Mouse (Mus musculus): ENCODE measurements around the gene Ccdc160. TPM values are rescaled to one million over a fixed set of nuclear protein-coding genes. Genes with fewer than 3 reads are reported as not detected.

Ccdc160 gene
- polyA plus RNA-seq, 1 experiment from 2014 or later = 0.29 TPM

- TF ChIP-seq CTCF (IDR thresholded peaks at IDR 0.05; ENCODE audit: low read depth) (no peak), EP300 (IDR thresholded peaks at IDR 0.05; ENCODE audit: low read depth) (no peak)
- no peak overlapping the region for H3K4me2 ChIP-seq (ENCODE audit: low read depth, low read length)
- ATAC-seq (no peak), DNase-seq (no peak)
- H3K4me3 ChIP-seq (ENCODE audit: low read depth, low read length) = no peak overlapping the region
- 76% methylated on average over 5 of the region's 5 CpGs for WGBS (ENCODE audit: insufficient replicate concordance)
- H3K27ac ChIP-seq (ENCODE audit: low read depth) = no peak overlapping the region
- no peaks in the 10 kb centered on the region for H3K4me1 ChIP-seq (ENCODE audit: insufficient read depth)
- no peaks in the 10 kb centered on the region for H3K9me3 ChIP-seq (ENCODE audit: low read length)
- H3K27me3 ChIP-seq (ENCODE audit: insufficient read depth, low read length) = no peaks in the 10 kb centered on the region
- H3K9ac ChIP-seq (replicated peaks) = no peak overlapping the region
- no peaks in the 10 kb centered on the region for H3K36me3 ChIP-seq (replicated peaks; ENCODE audit: insufficient read depth, low read length)
These were observed 13.3 kb upstream of the Ccdc160 start for GRCm38 (mm10) chrX:52777671-52778070.

- no peak for DNase-seq
- whole genome bisulfite sequencing (ENCODE audit: insufficient replicate concordance) = 27% methylated on average over 5 of the region's 5 CpGs
- TF ChIP-seq CTCF (IDR thresholded peaks at IDR 0.05; ENCODE audit: low read depth) (no peak), EP300 (IDR thresholded peaks at IDR 0.05; ENCODE audit: low read depth) (no peak)
- Histone ChIP-seq H3K36me3 (replicated peaks; ENCODE audit: insufficient read depth, low read length) (no peaks in the 10 kb centered on the region), H3K9ac (replicated peaks) (no peak overlapping the region), H3K27ac (ENCODE audit: low read depth) (no peak overlapping the region), H3K4me2 (ENCODE audit: low read depth, low read length) (peak overlapping the region; percentile 4; the same call in 1 of the 2 replicates), H3K9me3 (ENCODE audit: low read length) (no peaks in the 10 kb centered on the region), H3K4me3 (ENCODE audit: low read depth, low read length) (peak overlapping the region; percentile 11; the same call in 1 of the 2 replicates), H3K27me3 (ENCODE audit: insufficient read depth, low read length) (no peaks in the 10 kb centered on the region), H3K4me1 (ENCODE audit: insufficient read depth) (no peaks in the 10 kb centered on the region)
- no peak for ATAC-seq
These were observed 7.1 kb upstream of the Ccdc160 start for GRCm38 (mm10) chrX:52783898-52784297.

GRCm38 (mm10) chrX:52791944-52792719 is 1.1 kb downstream of the Ccdc160 start:
- no peak for TF ChIP-seq CTCF (IDR thresholded peaks at IDR 0.05; ENCODE audit: low read depth)
- TF ChIP-seq EP300 (IDR thresholded peaks at IDR 0.05; ENCODE audit: low read depth) = no peak
- H3K4me3 ChIP-seq (ENCODE audit: low read depth, low read length) = no peak overlapping the region
- no peaks in the 10 kb centered on the region for H3K4me1 ChIP-seq (ENCODE audit: insufficient read depth)
- H3K4me2 ChIP-seq (ENCODE audit: low read depth, low read length) = no peak overlapping the region
- 37% methylated on average over 10 of the region's 10 CpGs for WGBS (ENCODE audit: insufficient replicate concordance)
- no peaks in the 10 kb centered on the region for H3K36me3 ChIP-seq (replicated peaks; ENCODE audit: insufficient read depth, low read length)
- DNase-seq (no peak), ATAC-seq (no peak)
- H3K27me3 ChIP-seq (ENCODE audit: insufficient read depth, low read length) = 0 out of 2 replicates have a peak, but pooled peaks cover 4% of the 10 kb centered on the region
- H3K9me3 ChIP-seq (ENCODE audit: low read length) = no peaks in the 10 kb centered on the region
- H3K9ac ChIP-seq (replicated peaks) = no peak overlapping the region
- H3K27ac ChIP-seq (ENCODE audit: low read depth) = no peak overlapping the region

- ATAC-seq (no peak), DNase-seq (no peak)
- Histone ChIP-seq H3K9me3 (ENCODE audit: low read length) (no peaks in the 10 kb centered on the region), H3K9ac (replicated peaks) (no peak overlapping the region), H3K27ac (ENCODE audit: low read depth) (no peak overlapping the region), H3K27me3 (ENCODE audit: insufficient read depth, low read length) (0 out of 2 replicates have a peak, but pooled peaks cover 6% of the 10 kb centered on the region), H3K4me1 (ENCODE audit: insufficient read depth) (no peaks in the 10 kb centered on the region), H3K4me3 (ENCODE audit: low read depth, low read length) (no peak overlapping the region), H3K36me3 (replicated peaks; ENCODE audit: insufficient read depth, low read length) (no peaks in the 10 kb centered on the region), H3K4me2 (ENCODE audit: low read depth, low read length) (no peak overlapping the region)
- TF ChIP-seq CTCF (IDR thresholded peaks at IDR 0.05; ENCODE audit: low read depth) (no peak), EP300 (IDR thresholded peaks at IDR 0.05; ENCODE audit: low read depth) (no peak)
- 46% methylated on average over 6 of the region's 6 CpGs for WGBS (ENCODE audit: insufficient replicate concordance)
These were observed 1.9 kb downstream of the Ccdc160 start for GRCm38 (mm10) chrX:52792861-52793260.

- ATAC-seq (no peak), DNase-seq (no peak)
- H3K36me3 ChIP-seq (replicated peaks; ENCODE audit: insufficient read depth, low read length) = no peaks in the 10 kb centered on the region
- H3K27ac ChIP-seq (ENCODE audit: low read depth) = no peak overlapping the region
- TF ChIP-seq CTCF (IDR thresholded peaks at IDR 0.05; ENCODE audit: low read depth) = no peak
- TF ChIP-seq EP300 (IDR thresholded peaks at IDR 0.05; ENCODE audit: low read depth) = no peak
- no peaks in the 10 kb centered on the region for H3K9me3 ChIP-seq (ENCODE audit: low read length)
- H3K4me2 ChIP-seq (ENCODE audit: low read depth, low read length) = no peak overlapping the region
- H3K9ac ChIP-seq (replicated peaks) = no peak overlapping the region
- 0 out of 2 replicates have a peak, but pooled peaks cover 6% of the 10 kb centered on the region for H3K27me3 ChIP-seq (ENCODE audit: insufficient read depth, low read length)
- no peaks in the 10 kb centered on the region for H3K4me1 ChIP-seq (ENCODE audit: insufficient read depth)
- WGBS (ENCODE audit: insufficient replicate concordance) = 35% methylated on average over 8 of the region's 8 CpGs
- H3K4me3 ChIP-seq (ENCODE audit: low read depth, low read length) = no peak overlapping the region
These were observed 4.8 kb downstream of the Ccdc160 start for GRCm38 (mm10) chrX:52795816-52796215.

- no peaks in the 10 kb centered on the region for H3K4me1 ChIP-seq (ENCODE audit: insufficient read depth)
- no peak overlapping the region for H3K27ac ChIP-seq (ENCODE audit: low read depth)
- ATAC-seq (no peak), DNase-seq (no peak)
- no peaks in the 10 kb centered on the region for H3K9me3 ChIP-seq (ENCODE audit: low read length)
- H3K4me2 ChIP-seq (ENCODE audit: low read depth, low read length) = no peak overlapping the region
- no peak for TF ChIP-seq CTCF (IDR thresholded peaks at IDR 0.05; ENCODE audit: low read depth)
- TF ChIP-seq EP300 (IDR thresholded peaks at IDR 0.05; ENCODE audit: low read depth) = no peak
- no peaks in the 10 kb centered on the region for H3K36me3 ChIP-seq (replicated peaks; ENCODE audit: insufficient read depth, low read length)
- H3K27me3 ChIP-seq (ENCODE audit: insufficient read depth, low read length) = 0 out of 2 replicates have a peak, but pooled peaks cover 3% of the 10 kb centered on the region
- H3K9ac ChIP-seq (replicated peaks) = no peak overlapping the region
- 60% methylated on average over 9 of the region's 9 CpGs for WGBS (ENCODE audit: insufficient replicate concordance)
- H3K4me3 ChIP-seq (ENCODE audit: low read depth, low read length) = no peak overlapping the region
These were observed 6.1 kb downstream of the Ccdc160 start for GRCm38 (mm10) chrX:52797031-52797625.
